Comparison of ENCODE assay signal across 23 mouse cellular contexts in the genomic region with DNA sequence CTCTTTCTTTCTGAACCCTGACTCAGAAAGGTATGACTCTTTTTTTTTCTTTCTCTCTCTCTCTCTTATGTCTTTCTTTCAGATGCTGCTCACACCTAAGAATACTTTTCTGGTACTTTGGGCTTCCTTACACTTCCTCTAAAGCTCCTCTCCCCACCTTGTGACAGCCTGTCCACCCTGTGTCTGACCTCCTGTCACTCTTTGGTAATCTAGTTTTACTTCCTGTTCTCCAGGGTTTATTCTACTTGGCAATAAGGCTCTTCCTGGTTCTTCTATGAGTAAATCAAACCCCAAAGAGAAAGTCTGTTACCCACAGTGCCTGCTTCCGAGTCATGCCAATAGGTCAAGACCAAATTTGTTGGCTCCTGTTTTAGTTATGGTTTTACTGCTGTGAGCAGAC. TPM values are rescaled to one million over a fixed set of nuclear protein-coding genes. Genes with fewer than 3 reads are reported as not detected.
A peak's percentile ranks its signal among the peaks of the same experiment; 100 is the strongest.
DNase-seq lines count a peak whose midpoint lies in the region; TF ChIP-seq lines count a peak whose summit lies in the region.
"Had no signal": no experiment of that assay in that cellular context is flagged by ENCODE, and none has a peak within 500 bp of the region (broad histone marks: within the 10 kb centered on the region; RNA-seq: fewer than 3 reads in every experiment).

No protein-coding gene starts in this region.

- TF ChIP-seq EP300 in CH12.LX (IDR thresholded peaks at IDR 0.05; ENCODE audit: low read length): 0 out of 2 replicates have a peak, but pooled peaks have one; percentile 24

- H3K9me3 ChIP-seq in CH12.LX (replicated peaks; ENCODE audit: low read length): peaks cover 2% of the 10 kb centered on the region
- H3K9me3 ChIP-seq: embryonic facial prominence, embryonic 15.5 days; forebrain, embryonic 15.5 days; heart, embryonic 15.5 days; hindbrain, embryonic 13.5 days had no signal

- no peak for TF ChIP-seq RAD21 in CH12.LX (IDR thresholded peaks at IDR 0.05; ENCODE audit: low read depth, low read length)

- in situ Hi-C loops in CH12.LX (cut with MboI; ENCODE audit: low pct_ligation_motif_present, low pct_unique_long_range_greater_than_20kb, low sequenced_read_pairs): no loop called here

- TF ChIP-seq POLR2A in liver, adult 2 months (IDR thresholded peaks at IDR 0.05; ENCODE audit: extremely low read depth, insufficient read depth, low read length): no peak
- no peak for TF ChIP-seq POLR2A in CH12.LX (IDR thresholded peaks at IDR 0.05; ENCODE audit: low read depth, low read length)
- TF ChIP-seq POLR2A in small intestine, adult 2 months (IDR thresholded peaks at IDR 0.05; ENCODE audit: low read depth, low read length): no peak
- no peak for TF ChIP-seq POLR2A in cerebellum, adult 2 months (IDR thresholded peaks at IDR 0.05; ENCODE audit: borderline replicate concordance, insufficient read depth, low read length)

- H3K4me3 ChIP-seq in liver, adult 2 months (ENCODE audit: insufficient read depth, low read depth, low read length): no peak overlapping the region
- H3K4me3 ChIP-seq in CH12.LX (replicated peaks in 1 of 3; ENCODE audit: low read depth in 2 of 3, low read length in 2 of 3, poor library complexity in 1 of 3): no peak overlapping the region
- H3K4me3 ChIP-seq in macrophage (ENCODE audit: inconsistent target): no peak overlapping the region
- no peak overlapping the region for H3K4me3 ChIP-seq in small intestine, adult 2 months (ENCODE audit: low read depth, low read length)
- no peak overlapping the region for H3K4me3 ChIP-seq in cerebellum, adult 2 months (replicated peaks; ENCODE audit: insufficient read depth, low read depth, low read length)
- H3K4me3 ChIP-seq: embryonic facial prominence, embryonic 15.5 days; erythroblast, embryonic 14.5 days; forebrain, embryonic 15.5 days; heart, embryonic 15.5 days; hindbrain, embryonic 13.5 days had no signal

- H3K36me3 ChIP-seq in liver, adult 2 months (ENCODE audit: control insufficient read depth, insufficient read depth, low read length): no peaks in the 10 kb centered on the region
- H3K36me3 ChIP-seq in CH12.LX (replicated peaks in 1 of 2; ENCODE audit: control insufficient read depth in 1 of 2, insufficient read depth in 1 of 2, low read length in 1 of 2) (no peaks in the 10 kb centered on the region), macrophage (ENCODE audit: inconsistent target) (no peaks in the 10 kb centered on the region)
- no peaks in the 10 kb centered on the region for H3K36me3 ChIP-seq in small intestine, adult 2 months (ENCODE audit: control insufficient read depth, insufficient read depth, low read length)
- H3K36me3 ChIP-seq: embryonic facial prominence, embryonic 15.5 days; forebrain, embryonic 15.5 days; heart, embryonic 15.5 days; hindbrain, embryonic 13.5 days had no signal

- DNase-seq in liver, adult 2 months (ENCODE audit: extremely low read depth, low read depth, low spot score): peak; percentile 31
- no peak for DNase-seq in liver
- no peak for DNase-seq in CH12.LX (ENCODE audit: extremely low read depth)
- no peak for DNase-seq in cerebellum, adult 2 months
- no peak for DNase-seq in spleen, postnatal 14 days (ENCODE audit: low spot score in 2 of 2)
- DNase-seq: adrenal gland, adult 8-10 months; adrenal gland, postnatal 36 days; cerebellum, adult 11 months; cerebellum, adult 9-10 months; cerebellum, postnatal 36 days; embryo, embryonic 11 days; gastrocnemius, postnatal 36 days; heart, adult 18-20 months; heart, postnatal 14 days had no signal

- H3K27me3 ChIP-seq in liver, adult 2 months (ENCODE audit: control insufficient read depth, insufficient read depth, low read length): no peaks in the 10 kb centered on the region
- no peaks in the 10 kb centered on the region for H3K27me3 ChIP-seq in CH12.LX (replicated peaks)
- H3K27me3 ChIP-seq in small intestine, adult 2 months (ENCODE audit: control insufficient read depth, insufficient read depth, low read length): no peaks in the 10 kb centered on the region
- H3K27me3 ChIP-seq in cerebellum, adult 2 months (ENCODE audit: control insufficient read depth, insufficient read depth, low read length): no peaks in the 10 kb centered on the region
- H3K27me3 ChIP-seq: embryonic facial prominence, embryonic 15.5 days; forebrain, embryonic 15.5 days; heart, embryonic 15.5 days; hindbrain, embryonic 13.5 days had no signal

- H3K79me2 ChIP-seq in liver, adult 2 months (ENCODE audit: control insufficient read depth, insufficient read depth, low read length): no peaks in the 10 kb centered on the region
- H3K79me2 ChIP-seq in CH12.LX (replicated peaks; ENCODE audit: control insufficient read depth, extremely low read depth, insufficient read depth, poor library complexity, severe bottlenecking) (no peaks in the 10 kb centered on the region), macrophage (ENCODE audit: inconsistent target) (no peaks in the 10 kb centered on the region)

- dilution Hi-C loops in CH12.LX (cut with MboI; ENCODE audit: extremely low pct_ligation_motif_present, extremely low pct_unique_long_range_greater_than_20kb, low sequenced_read_pairs): no loop called here

- WGBS in liver, adult 2 months: 71% methylated on average over 1 of the region's 1 CpGs
- 21% methylated on average over 1 of the region's 1 CpGs for WGBS in macrophage (ENCODE audit: missing documents)
- 63% methylated on average over 1 of the region's 1 CpGs for WGBS in small intestine, adult 2 months
- WGBS in cerebellum, adult 2 months: 83% methylated on average over 1 of the region's 1 CpGs

- no peak overlapping the region for H3K27ac ChIP-seq in liver, adult 2 months (replicated peaks; ENCODE audit: insufficient read depth, low read depth, low read length)
- H3K27ac ChIP-seq in CH12.LX (ENCODE audit: insufficient read depth, low read depth): no peak overlapping the region
- H3K27ac ChIP-seq in macrophage: peak overlapping the region; percentile 31
- peak overlapping the region; percentile 47; the same call in 1 of the 2 replicates for H3K27ac ChIP-seq in small intestine, adult 2 months (ENCODE audit: insufficient read depth, low read depth, low read length)
- H3K27ac ChIP-seq in cerebellum, adult 2 months (ENCODE audit: insufficient read depth, low read length): no peak overlapping the region
- H3K27ac ChIP-seq: embryonic facial prominence, embryonic 15.5 days; forebrain, embryonic 15.5 days; heart, embryonic 15.5 days; hindbrain, embryonic 13.5 days; hindbrain, postnatal 0 days had no signal

- no peaks in the 10 kb centered on the region for H3K4me1 ChIP-seq in liver, adult 2 months (ENCODE audit: control insufficient read depth, insufficient read depth, low read length)
- peaks cover 0 to 34% of the 10 kb centered on the region in 2 experiments; a peak in 2 of 4 replicates for H3K4me1 ChIP-seq in CH12.LX (ENCODE audit: control insufficient read depth in 1 of 2, insufficient read depth in 2 of 2)
- peaks cover 21% of the 10 kb centered on the region; the same call in 1 of the 2 replicates for H3K4me1 ChIP-seq in small intestine, adult 2 months (ENCODE audit: control insufficient read depth, insufficient read depth, insufficient read length, low read length)
- no peaks in the 10 kb centered on the region for H3K4me1 ChIP-seq in cerebellum, adult 2 months (ENCODE audit: control insufficient read depth, insufficient read depth, low read length)
- H3K4me1 ChIP-seq: embryonic facial prominence, embryonic 15.5 days; forebrain, embryonic 15.5 days; heart, embryonic 15.5 days; hindbrain, embryonic 13.5 days had no signal

- no peak overlapping the region for H3K4me2 ChIP-seq in CH12.LX (ENCODE audit: insufficient read depth, low read depth, poor library complexity, severe bottlenecking)
- H3K4me2 ChIP-seq: embryonic facial prominence, embryonic 15.5 days; forebrain, embryonic 15.5 days; heart, embryonic 11.5 days; heart, embryonic 15.5 days; hindbrain, embryonic 13.5 days had no signal

- no peak overlapping the region for H3K9ac ChIP-seq in liver, adult 2 months (ENCODE audit: low read depth, low read length)
- no peak overlapping the region for H3K9ac ChIP-seq in CH12.LX (ENCODE audit: insufficient read depth, low read depth)
- H3K9ac ChIP-seq: embryonic facial prominence, embryonic 15.5 days; forebrain, embryonic 15.5 days; heart, embryonic 15.5 days; hindbrain, embryonic 13.5 days had no signal

- no peak for TF ChIP-seq CTCF in liver, adult 2 months (IDR thresholded peaks at IDR 0.05; ENCODE audit: low read depth, low read length)
- no peak for TF ChIP-seq CTCF in CH12.LX (conservative IDR thresholded peaks at IDR 0.05 in 1 of 2, IDR thresholded peaks at IDR 0.05 in 1 of 2; ENCODE audit: low read depth in 2 of 2, low read length in 2 of 2)
- no peak for TF ChIP-seq CTCF in small intestine, adult 2 months (IDR thresholded peaks at IDR 0.05; ENCODE audit: extremely low read depth, insufficient read length, insufficient replicate concordance, low read depth, low read length)
- TF ChIP-seq CTCF in cerebellum, adult 2 months (IDR thresholded peaks at IDR 0.05; ENCODE audit: borderline replicate concordance, insufficient read depth, low read depth, low read length): no peak

RNA-seq across cellular contexts. Expression of gene Tmsb10, which starts 25.6 kb away (rescaled TPM):
- 5.0 and 5.4 TPM in 2 replicates for total RNA-seq in liver, adult 2 months (2014; rRNA removed)
- polyA plus RNA-seq in liver, adult 2 months (2012; rRNA removed): 5.2 and 7.1 TPM in 2 replicates
- total RNA-seq in CH12.LX (2012; rRNA removed) (223 and 253 TPM in 2 replicates), CH12.LX (2014; rRNA removed) (277 and 379 TPM in 2 replicates)
- polyA plus RNA-seq in CH12.LX (2012; ENCODE audit: insufficient read length, low read depth) (479 and 722 TPM in 2 replicates), macrophage (2018) (1,065 to 2,086 TPM (median 1,228 TPM) in 3 replicates)
- total RNA-seq in macrophage (2018; cell fraction: chromatin; rRNA removed): 100 to 1,000 TPM in 5 of 26 experiments, 10 to 100 TPM in 21; 25.9 to 371 (median 55.7) TPM
- total RNA-seq in macrophage (2018; cell fraction: cytosol; rRNA removed): 1,000 to 10,000 TPM in 24 of 26 experiments, 100 to 1,000 TPM in 2; 980 to 3,153 (median 1,603) TPM
- total RNA-seq in macrophage (2018; cell fraction: nucleus; rRNA removed): 100 to 1,000 TPM in 25 of 26 experiments, 10 to 100 TPM in 1; 81.9 to 542 (median 303) TPM
- polyA plus RNA-seq in small intestine, adult 2 months (2012; rRNA removed): 16.5 and 30.4 TPM in 2 replicates
- polyA plus RNA-seq in cerebellum, adult 2 months (2012; rRNA removed): 221 and 264 TPM in 2 replicates

RNA-seq across cellular contexts. Expression of gene Kcmf1, which starts 33.2 kb away (rescaled TPM):
- 38.6 and 56.6 TPM in 2 replicates for total RNA-seq in liver, adult 2 months (2014; rRNA removed)
- 92.0 and 107 TPM in 2 replicates for polyA plus RNA-seq in liver, adult 2 months (2012; rRNA removed)
- total RNA-seq in CH12.LX (2012; rRNA removed) (82.5 and 108 TPM in 2 replicates), CH12.LX (2014; rRNA removed) (97.6 and 98.0 TPM in 2 replicates)
- polyA plus RNA-seq in CH12.LX (2012; ENCODE audit: insufficient read length, low read depth) (161 and 207 TPM in 2 replicates), macrophage (2018) (43.9 to 55.0 TPM (median 51.8 TPM) in 3 replicates)
- 100 to 1,000 TPM in 2 of 26 experiments, 10 to 100 TPM in 24; 45.9 to 114 (median 67.6) TPM for total RNA-seq in macrophage (2018; cell fraction: chromatin; rRNA removed)
- total RNA-seq in macrophage (2018; cell fraction: cytosol; rRNA removed): 10 to 100 TPM; 46.6 to 90.4 (median 62.1) TPM
- total RNA-seq in macrophage (2018; cell fraction: nucleus; rRNA removed): 10 to 100 TPM; 40.7 to 79.7 (median 64.2) TPM
- 99.8 and 254 TPM in 2 replicates for polyA plus RNA-seq in small intestine, adult 2 months (2012; rRNA removed)
- 86.1 and 110 TPM in 2 replicates for polyA plus RNA-seq in cerebellum, adult 2 months (2012; rRNA removed)

Comparison
In these comparisons a context has a peak if more than half of its experiments do, and no peak if none do; other contexts are left out.
1. H3K27ac ChIP-seq: peak in macrophage (single experiment) and small intestine, adult 2 months (single experiment); none in liver, adult 2 months (single experiment), CH12.LX (single experiment) and cerebellum, adult 2 months (single experiment).